Mouse (Mus musculus) gastrocnemius, postnatal 14 days (tissue): ENCODE data around the gene Arhgap10. TPM values are rescaled to one million over a fixed set of nuclear protein-coding genes. Genes with fewer than 3 reads are reported as not detected.

Experiments
- total RNA-seq, 2 experiments: library from RNA; stranded (reverse); gene quantifications; 2 replicates each; pipeline ENCODE4 v1.2.3; 2021

The Arhgap10 gene
- total RNA-seq, 2 experiments from 2014 or later, result 43.3 to 50.0 TPM

Other genes with a start within 250 kb of the Arhgap10 start
- gene Prmt9, start 31.4 kb upstream of the Arhgap10 start, total RNA-seq, result 1 to 10 TPM; 9.0 to 9.1 TPM
- gene Tmem184c, start 92.7 kb upstream of the Arhgap10 start, total RNA-seq, result 10 to 100 TPM; 11.7 to 14.5 TPM
- 1 to 10 TPM; 5.1 to 7.3 TPM for gene Ednra, start 206.5 kb upstream of the Arhgap10 start, total RNA-seq